Mouse (Mus musculus) liver, adult 2 months (tissue): ENCODE measurements around the gene Best1. TPM values are rescaled to one million over a fixed set of nuclear protein-coding genes. Genes with fewer than 3 reads are reported as not detected.
A peak's percentile ranks its signal among the peaks of the same experiment; 100 is the strongest.

ENCODE experiments used
- DNase-seq: peaks from one replicate; pipeline ENCODE4 v3.0.0-alpha.2; 2011; ENCODE audit warnings: low read depth, low spot score; ENCODE audit errors: extremely low read depth
- H3K27ac ChIP-seq: fragments of 200-500 bp; replicated peaks from 2 replicates; pipeline ENCODE4 v1.5.1; 2012; ENCODE audit warnings: low read depth, mild to moderate bottlenecking, control low read depth, inconsistent platforms, low read length; ENCODE audit not compliant: insufficient read depth
- H3K27me3 ChIP-seq: fragments of 200-500 bp; 2 replicates; pipeline ENCODE4 v1.6.1; 2012; ENCODE audit warnings: mild to moderate bottlenecking, moderate library complexity, low read length, inconsistent platforms; ENCODE audit not compliant: control insufficient read depth, insufficient read depth
- H3K36me3 ChIP-seq: fragments of 200-500 bp; 2 replicates; pipeline ENCODE4 v1.6.1; 2012; ENCODE audit warnings: low read length, inconsistent platforms; ENCODE audit not compliant: control insufficient read depth, insufficient read depth
- H3K4me1 ChIP-seq: fragments of 200-500 bp; 2 replicates; pipeline ENCODE4 v1.6.1; 2011; ENCODE audit warnings: low read length; ENCODE audit not compliant: control insufficient read depth, insufficient read depth
- H3K4me3 ChIP-seq: fragments of 200-500 bp; 2 replicates; pipeline ENCODE4 v1.5.1; 2011; ENCODE audit warnings: low read depth, mild to moderate bottlenecking, control low read depth, low read length, moderate library complexity; ENCODE audit not compliant: insufficient read depth
- H3K79me2 ChIP-seq: fragments of 200-500 bp; 2 replicates; pipeline ENCODE4 v1.6.1; 2012; ENCODE audit warnings: inconsistent platforms, mild to moderate bottlenecking, low read length, moderate library complexity; ENCODE audit not compliant: control insufficient read depth, insufficient read depth
- H3K9ac ChIP-seq: fragments of 200-500 bp; 2 replicates; pipeline ENCODE4 v1.6.1; 2012; ENCODE audit warnings: low read depth, mild to moderate bottlenecking, control low read depth, inconsistent platforms, low read length
- CTCF ChIP-seq: fragments of 200-500 bp; IDR thresholded peaks from 2 replicates; pipeline ENCODE4 v1.5.1; 2011; ENCODE audit warnings: low read depth, low read length, control low read depth
- POLR2A ChIP-seq: fragments of 200-500 bp; IDR thresholded peaks from 2 replicates; pipeline ENCODE4 v1.6.1; 2011; ENCODE audit warnings: low read length, control low read depth; ENCODE audit not compliant: insufficient read depth; ENCODE audit errors: extremely low read depth
- WGBS: fragments of 180-500 bp; shearing (Covaris S2); methylation state at CpG from one replicate; pipeline ENCODE4 v1.1.7; 2018; 5-methylcytosine and 5-hydroxymethylcytosine counted together
- polyA plus RNA-seq: library from polyadenylated mRNA; depleted of rRNA; stranded (reverse); fragments of >200 nt; gene quantifications from 2 replicates; pipeline ENCODE4 v1.2.3, GENCODE M21; 2012
- total RNA-seq: library from RNA; depleted of rRNA; stranded (reverse); fragments of >200 nt; gene quantifications from 2 replicates; pipeline ENCODE4 v1.2.3, GENCODE M21; 2014

The Best1 gene
- total and polyA plus RNA-seq, 2 experiments: 0.05 TPM; not detected in 1

DNA sequence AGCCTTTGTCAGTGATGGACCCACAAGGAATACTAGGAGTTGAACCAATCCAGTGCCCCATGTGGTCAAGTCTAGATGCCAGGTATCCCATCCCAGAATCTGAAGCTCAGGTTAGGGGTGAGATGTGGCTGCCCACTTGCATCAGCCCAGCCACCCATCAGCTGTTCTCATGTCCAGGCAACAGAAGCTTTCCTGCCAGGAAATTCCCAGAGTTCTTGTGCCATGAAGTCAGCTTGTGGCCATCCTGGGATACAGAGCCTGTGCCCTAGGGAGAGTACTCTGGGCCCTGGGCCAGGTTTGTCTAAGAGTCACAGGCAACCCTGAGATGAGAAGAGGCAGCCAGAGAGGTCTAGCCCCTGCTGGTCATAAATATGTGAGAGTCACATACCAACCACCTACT lies 42.2 kb upstream of the Best1 start:
- H3K79me2 ChIP-seq: no peaks in the 10 kb centered on the region
- peaks cover 10% of the 10 kb centered on the region for H3K4me1 ChIP-seq
- TF ChIP-seq POLR2A: no peak
- no peak for TF ChIP-seq CTCF
- H3K27me3 ChIP-seq: no peaks in the 10 kb centered on the region
- no peak for DNase-seq
- H3K36me3 ChIP-seq: no peaks in the 10 kb centered on the region
- no peak overlapping the region for H3K4me3 ChIP-seq
- no peak overlapping the region for H3K9ac ChIP-seq
- H3K27ac ChIP-seq: no peak overlapping the region

DNA sequence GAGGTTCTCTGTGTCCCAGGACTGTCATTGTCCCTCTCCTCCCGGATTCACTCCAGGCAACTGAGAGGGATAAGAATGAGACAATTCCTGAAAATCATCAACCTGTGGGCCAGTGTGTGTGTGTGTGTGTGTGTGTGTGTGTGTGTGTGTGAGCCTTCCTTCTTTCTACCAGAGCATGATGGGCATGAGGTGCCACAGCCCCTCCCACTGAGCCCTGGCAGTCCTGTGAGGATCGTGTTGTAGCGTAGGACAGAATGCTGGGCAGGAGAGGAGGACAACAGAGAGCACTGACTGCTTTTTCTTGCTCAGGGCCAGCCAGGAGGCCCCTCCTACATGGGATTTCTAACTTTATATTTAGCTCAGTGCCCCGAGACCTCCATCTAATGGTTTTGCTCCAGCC lies 41.4 kb upstream of the Best1 start:
- 83% methylated on average over 4 of the region's 4 CpGs for WGBS
- no peak overlapping the region for H3K27ac ChIP-seq
- no peak for DNase-seq
- no peak overlapping the region for H3K4me3 ChIP-seq
- H3K27me3 ChIP-seq: no peaks in the 10 kb centered on the region
- no peak overlapping the region for H3K9ac ChIP-seq
- no peaks in the 10 kb centered on the region for H3K36me3 ChIP-seq
- TF ChIP-seq CTCF (no peak), POLR2A (no peak)
- H3K79me2 ChIP-seq: no peaks in the 10 kb centered on the region
- peaks cover 13% of the 10 kb centered on the region for H3K4me1 ChIP-seq

DNA sequence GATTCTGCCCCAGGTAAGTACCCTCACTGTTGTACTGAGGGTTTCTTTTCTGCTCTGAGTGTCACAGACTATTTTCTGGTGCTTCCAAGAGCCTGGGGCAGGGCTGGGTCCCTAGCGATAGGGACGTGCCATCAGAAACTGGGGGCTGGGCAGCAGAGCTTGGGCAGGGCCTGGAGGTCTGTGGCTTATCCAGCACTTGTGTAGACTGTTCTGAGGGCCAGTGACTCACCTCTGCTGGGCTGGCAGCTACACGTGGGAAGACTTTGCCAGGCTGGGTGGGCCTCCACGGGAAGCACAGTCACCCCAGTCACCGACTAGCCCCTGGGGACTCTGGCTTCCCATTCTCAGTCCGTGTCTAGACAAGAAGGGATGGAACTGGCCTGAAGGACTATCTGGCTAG lies 40.8 kb upstream of the Best1 start:
- H3K9ac ChIP-seq: no peak overlapping the region
- no peaks in the 10 kb centered on the region for H3K27me3 ChIP-seq
- no peak overlapping the region for H3K27ac ChIP-seq
- no peak for DNase-seq
- no peaks in the 10 kb centered on the region for H3K79me2 ChIP-seq
- peak overlapping the region; percentile 66 for H3K4me3 ChIP-seq
- peaks cover 13% of the 10 kb centered on the region for H3K4me1 ChIP-seq
- WGBS: 63% methylated on average over 6 of the region's 6 CpGs
- no peak for TF ChIP-seq POLR2A
- TF ChIP-seq CTCF: no peak
- H3K36me3 ChIP-seq: no peaks in the 10 kb centered on the region

DNA sequence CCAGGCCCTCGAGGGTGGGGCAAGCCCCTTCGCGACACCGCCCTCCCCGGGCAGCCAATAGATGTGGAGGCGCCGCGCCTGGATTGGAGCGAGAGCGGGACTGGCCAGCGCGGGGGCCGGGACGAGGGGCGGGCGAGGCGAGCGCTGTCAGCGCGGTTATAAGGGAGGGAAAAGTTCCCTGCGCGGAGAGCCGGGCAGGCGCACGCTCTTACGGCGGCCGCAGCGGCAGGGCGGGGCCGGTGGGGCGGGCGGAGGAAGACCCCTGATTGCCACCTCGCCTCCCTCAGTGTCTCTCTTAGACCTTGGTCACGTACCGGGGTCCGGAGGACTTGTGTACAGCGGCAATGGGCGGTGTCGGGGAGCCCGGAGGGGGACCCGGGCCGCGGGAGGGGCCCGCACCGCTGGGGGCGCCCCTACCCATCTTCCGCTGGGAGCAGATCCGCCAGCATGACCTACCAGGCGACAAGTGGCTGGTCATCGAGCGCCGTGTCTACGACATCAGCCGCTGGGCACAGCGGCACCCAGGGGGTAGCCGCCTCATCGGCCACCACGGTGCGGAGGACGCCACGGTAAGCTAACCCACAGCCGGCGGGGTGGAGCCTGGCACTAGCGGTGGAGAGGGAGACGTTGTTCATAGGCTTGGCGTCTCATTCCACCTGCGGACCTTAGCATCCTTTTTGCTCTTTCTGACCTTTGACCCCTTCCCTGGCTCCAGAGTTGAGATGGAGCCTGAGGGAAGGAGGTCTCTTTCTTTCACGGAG lies 40.1 kb upstream of the Best1 start, which contains the start of gene Fads3:
Fads3 (plus strand) TSS at position 182 of the 761 bp plus-strand sequence.
- Histone ChIP-seq H3K4me1 (peaks cover 11% of the 10 kb centered on the region), H3K4me3 (peak within 1 kb of the TSS; percentile 66), H3K79me2 (no peaks in the 10 kb centered on the region), H3K9ac (peak within 1 kb of the TSS; percentile 42), H3K27ac (no peak within 1 kb of the TSS), H3K27me3 (no peaks in the 10 kb centered on the region), H3K36me3 (no peaks in the 10 kb centered on the region)
- no peak for DNase-seq
- TF ChIP-seq POLR2A (peak; percentile 63; the same call in 1 of the 2 replicates), CTCF (no peak)
- 3% methylated on average over 57 of the region's 69 CpGs for WGBS

DNA sequence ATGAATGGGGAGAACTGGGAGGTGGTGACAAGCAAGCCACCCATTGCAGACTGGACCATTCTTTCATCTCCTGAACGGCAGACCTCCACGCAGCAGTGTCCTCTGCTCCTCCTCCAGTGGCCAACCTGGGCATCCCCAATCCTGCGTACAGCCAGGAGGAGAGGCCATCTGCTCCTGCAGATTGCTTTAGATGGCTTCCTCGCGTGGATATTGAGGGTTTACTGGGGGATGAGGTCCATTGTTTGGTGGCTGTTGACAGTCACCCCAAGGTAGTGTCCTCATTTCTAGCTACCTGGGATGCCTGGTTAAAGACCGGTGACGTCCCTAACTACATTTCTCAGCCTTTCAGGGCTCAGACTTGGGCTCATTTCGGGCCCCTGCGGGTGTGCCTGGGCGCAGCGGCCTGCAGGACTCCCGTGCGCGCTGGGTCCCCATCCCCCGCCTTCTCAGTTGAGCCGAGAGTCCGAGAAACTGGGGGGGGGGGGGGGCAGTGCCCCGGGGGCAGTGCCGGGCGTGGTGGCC lies 39.5 kb upstream of the Best1 start:
- TF ChIP-seq POLR2A (no peak), CTCF (no peak)
- WGBS: 34% methylated on average over 17 of the region's 20 CpGs
- Histone ChIP-seq H3K27ac (no peak overlapping the region), H3K36me3 (no peaks in the 10 kb centered on the region), H3K9ac (no peak overlapping the region), H3K27me3 (no peaks in the 10 kb centered on the region), H3K4me1 (peaks cover 7% of the 10 kb centered on the region), H3K4me3 (peak overlapping the region; percentile 15; the same call in 1 of the 2 replicates), H3K79me2 (no peaks in the 10 kb centered on the region)
- no peak for DNase-seq

DNA sequence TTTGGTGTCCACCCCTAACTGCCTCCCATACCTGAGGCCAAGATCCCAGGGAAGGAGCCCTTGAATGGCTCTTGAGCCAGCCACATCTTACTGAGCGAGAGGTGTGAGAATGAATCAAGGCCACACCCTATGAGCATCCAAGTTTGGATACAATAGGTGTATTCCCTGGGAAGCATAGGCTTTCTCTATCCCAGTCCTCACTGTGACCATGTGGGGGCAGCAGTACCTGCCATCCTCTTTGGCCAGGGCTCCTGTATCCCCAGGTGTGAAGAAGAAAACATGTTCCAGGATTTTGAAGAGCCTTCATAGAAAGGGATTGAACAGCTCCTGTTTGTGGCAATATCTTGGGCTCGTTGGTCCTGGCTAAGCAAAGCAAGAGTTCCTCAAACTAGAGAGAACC lies 38.2 kb upstream of the Best1 start:
- TF ChIP-seq CTCF: peak; percentile 53; the same call in 1 of the 2 replicates
- TF ChIP-seq POLR2A: no peak
- H3K4me3 ChIP-seq: no peak overlapping the region
- no peaks in the 10 kb centered on the region for H3K79me2 ChIP-seq
- 86% methylated on average over 2 of the region's 2 CpGs for WGBS
- H3K36me3 ChIP-seq: no peaks in the 10 kb centered on the region
- H3K9ac ChIP-seq: no peak overlapping the region
- H3K27me3 ChIP-seq: no peaks in the 10 kb centered on the region
- H3K4me1 ChIP-seq: peaks cover 7% of the 10 kb centered on the region
- H3K27ac ChIP-seq: no peak overlapping the region
- DNase-seq: no peak
